Comparison of ENCODE assay signal across 21 mouse cellular contexts in the genomic region with DNA sequence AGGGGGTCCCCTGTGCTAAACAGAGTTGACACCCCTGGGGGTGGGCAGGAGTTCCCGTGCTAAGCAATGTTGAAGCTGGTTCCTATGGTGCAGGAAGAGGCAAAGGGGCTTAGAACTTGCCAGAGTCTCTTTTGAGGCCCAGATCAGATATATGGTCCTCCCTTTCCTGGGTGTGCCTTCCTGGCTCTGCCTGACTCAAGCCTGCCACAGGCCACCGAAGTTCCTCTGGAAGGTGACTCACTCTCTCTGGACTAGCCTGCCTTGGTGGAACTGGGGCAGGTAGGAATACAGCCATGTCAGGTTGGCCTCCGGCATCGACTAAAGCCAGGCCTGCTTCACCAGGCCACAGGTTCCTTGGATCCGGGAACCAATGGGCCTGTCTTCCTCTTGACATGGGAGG.
"Had no signal": no experiment of that assay in that cellular context is flagged by ENCODE, and none has a peak within 500 bp of the region (broad histone marks: within the 10 kb centered on the region; RNA-seq: fewer than 3 reads in every experiment).

No protein-coding gene starts in this region.

- H3K9ac ChIP-seq: liver, postnatal 0 days; lung, embryonic 15.5 days; midbrain, embryonic 13.5 days; midbrain, embryonic 15.5 days; neural tube, embryonic 13.5 days; neural tube, embryonic 15.5 days had no signal

- H3K9me3 ChIP-seq: lung, embryonic 15.5 days; megakaryocyte, embryonic 14.5 days; midbrain, embryonic 13.5 days; midbrain, embryonic 15.5 days; neural tube, embryonic 13.5 days; neural tube, embryonic 15.5 days had no signal

- ATAC-seq: liver, postnatal 0 days; lung, postnatal 0 days; midbrain, embryonic 13.5 days; midbrain, embryonic 15.5 days had no signal

- H3K4me2 ChIP-seq: lung, embryonic 15.5 days; midbrain, embryonic 11.5 days; midbrain, embryonic 13.5 days; midbrain, embryonic 15.5 days; neural tube, embryonic 13.5 days; neural tube, embryonic 15.5 days had no signal

- H3K36me3 ChIP-seq: lung, embryonic 15.5 days; midbrain, embryonic 13.5 days; midbrain, embryonic 15.5 days; neural tube, embryonic 13.5 days had no signal

- H3K27ac ChIP-seq: lung, embryonic 15.5 days; macrophage; midbrain, embryonic 13.5 days; midbrain, embryonic 15.5 days; neural tube, embryonic 13.5 days; neural tube, embryonic 15.5 days had no signal

- H3K27me3 ChIP-seq: midbrain, embryonic 15.5 days; neural tube, embryonic 13.5 days; neural tube, embryonic 15.5 days had no signal

- H3K4me3 ChIP-seq: lung, embryonic 15.5 days; megakaryocyte, embryonic 14.5 days; midbrain, embryonic 13.5 days; midbrain, embryonic 15.5 days; neural tube, embryonic 13.5 days; neural tube, embryonic 15.5 days had no signal

- DNase-seq: liver, postnatal 0 days; lung, adult 2 months; lung, postnatal 14 days; lung, postnatal 36 days; retina, postnatal 1 day; right cerebral cortex, adult 18-20 months; right cerebral cortex, postnatal 25 days; right cerebral cortex, postnatal 4 days; spleen, adult 18-20 months; thymus, adult 18-20 months; thymus, postnatal 14 days; thymus, postnatal 36 days had no signal
